Mouse (Mus musculus) lung, embryonic 14.5 days (tissue): ENCODE data around the gene Hddc3. TPM values are rescaled to one million over a fixed set of nuclear protein-coding genes. Genes with fewer than 3 reads are reported as not detected.

Experiments used
- ATAC-seq: fragments of 200-750 bp; cut with Nextera tagmentation; 2 replicates; pipeline ENCODE4 v1.8.0; 2017; ENCODE audit warnings: mild to moderate bottlenecking, moderate TSS enrichment, moderate library complexity; ENCODE audit not compliant: insufficient read depth
- DNase-seq: peaks from one replicate; pipeline ENCODE4 v3.0.0-alpha.2; 2015
- H3K27ac ChIP-seq: fragments of 300-500 bp; sonication (generic); 2 replicates; pipeline ENCODE4 v1.5.1; 2014; ENCODE audit warnings: low read depth, mild to moderate bottlenecking, moderate library complexity
- H3K27me3 ChIP-seq: fragments of 300-500 bp; sonication (generic); 2 replicates; pipeline ENCODE4 v1.6.1; 2014; ENCODE audit warnings: low read length, control low read depth; ENCODE audit not compliant: insufficient read depth
- H3K36me3 ChIP-seq: fragments of 300-500 bp; sonication (generic); 2 replicates; pipeline ENCODE4 v1.6.1; 2014; ENCODE audit warnings: control low read depth; ENCODE audit not compliant: insufficient read depth
- H3K4me1 ChIP-seq: fragments of 300-500 bp; sonication (generic); 2 replicates; pipeline ENCODE4 v1.6.1; 2014; ENCODE audit warnings: antibody characterized with exemption, control low read depth; ENCODE audit not compliant: insufficient read depth
- H3K4me2 ChIP-seq: fragments of 300-500 bp; sonication (generic); 2 replicates; pipeline ENCODE4 v1.6.1; 2014; ENCODE audit warnings: mild to moderate bottlenecking
- H3K4me3 ChIP-seq: fragments of 300-500 bp; sonication (generic); 2 replicates; pipeline ENCODE4 v1.5.1; 2014; ENCODE audit warnings: low read depth, low read length
- H3K9ac ChIP-seq: fragments of 300-500 bp; sonication (generic); 2 replicates; pipeline ENCODE4 v1.6.1; 2014
- H3K9me3 ChIP-seq: fragments of 300-500 bp; sonication (generic); 2 replicates; pipeline ENCODE4 v1.6.1; 2016; ENCODE audit warnings: low read depth, low read length, control low read depth
- CTCF ChIP-seq: IDR thresholded peaks from 2 replicates; pipeline ENCODE4 v1.5.1; 2016; ENCODE audit warnings: antibody characterized with exemption, low read depth
- WGBS: fragments of 180-500 bp; shearing (Covaris S2); extraction: QIAGEN DNeasy Blood & Tissue Kit; methylation state at CpG from one replicate; pipeline ENCODE4 v1.1.7; 2014; 5-methylcytosine and 5-hydroxymethylcytosine counted together
- polyA plus RNA-seq: library from polyadenylated mRNA; unstranded; fragments of >200 nt; fragmentation: Nextera tagmentation; extraction: Ambion mirVana; gene quantifications from 2 replicates; pipeline ENCODE4 v1.2.1, GENCODE M21; 2014

Hddc3 gene
- polyA plus RNA-seq, 1 experiment from 2014 or later = 17.9 TPM

- ATAC-seq = no peak
- Histone ChIP-seq H3K4me1 (no peaks in the 10 kb centered on the region), H3K27ac (no peak overlapping the region), H3K36me3 (peaks cover 85% of the 10 kb centered on the region), H3K4me2 (no peak overlapping the region), H3K4me3 (no peak overlapping the region), H3K9me3 (no peaks in the 10 kb centered on the region), H3K9ac (no peak overlapping the region), H3K27me3 (no peaks in the 10 kb centered on the region)
- DNase-seq = no peak
- WGBS = 75% methylated on average over 8 of the region's 8 CpGs
- TF ChIP-seq CTCF = no peak
These were observed 14.3 kb downstream of the Hddc3 start for GRCm38 (mm10) chr7:80357156-80357555.

DNA sequence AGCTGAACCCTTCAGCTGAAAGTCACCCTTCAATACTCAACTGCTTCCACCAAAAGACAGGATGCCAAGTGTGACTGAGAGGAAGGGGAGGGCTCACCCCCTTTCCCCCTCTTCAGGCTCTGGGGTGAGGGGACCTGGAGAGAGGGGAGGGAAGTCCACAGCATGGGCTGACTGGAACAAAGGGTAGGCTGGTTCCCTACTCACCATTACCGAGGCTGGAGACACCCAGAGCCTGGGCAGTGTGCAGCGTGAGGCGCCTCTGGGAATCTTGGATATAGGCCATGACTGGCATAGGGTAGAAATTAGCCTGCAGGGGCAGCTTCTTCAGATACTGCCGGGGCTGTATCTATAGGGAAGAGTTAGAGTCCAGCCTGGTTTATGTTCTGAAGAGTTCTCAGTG is 15.1 kb downstream of the Hddc3 start:
- H3K4me1 ChIP-seq = no peaks in the 10 kb centered on the region
- no peak for TF ChIP-seq CTCF
- H3K9me3 ChIP-seq = no peaks in the 10 kb centered on the region
- no peak overlapping the region for H3K27ac ChIP-seq
- H3K36me3 ChIP-seq = peaks cover 89% of the 10 kb centered on the region
- H3K4me2 ChIP-seq = no peak overlapping the region
- H3K27me3 ChIP-seq = no peaks in the 10 kb centered on the region
- DNase-seq = no peak
- no peak for ATAC-seq
- no peak overlapping the region for H3K4me3 ChIP-seq
- H3K9ac ChIP-seq = no peak overlapping the region
- WGBS = 80% methylated on average over 4 of the region's 4 CpGs

DNA sequence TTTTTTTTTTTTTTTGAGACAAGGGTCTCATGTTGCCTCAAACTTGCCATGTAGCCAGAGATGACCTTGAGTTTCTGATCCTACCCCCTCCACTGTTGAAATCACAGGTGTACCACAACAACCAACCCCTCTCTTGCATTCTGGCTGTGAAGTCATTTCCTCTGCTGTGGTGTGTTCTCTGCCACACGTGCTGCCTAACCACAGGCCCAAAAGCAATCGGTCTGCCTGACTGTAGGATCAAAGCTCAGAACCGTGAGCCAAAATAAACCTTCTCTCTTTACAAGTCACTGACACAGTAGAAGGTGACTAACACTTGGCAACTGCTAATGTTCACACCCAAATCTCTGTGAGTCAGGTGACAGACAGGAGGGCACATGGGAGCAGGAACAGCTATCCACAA is 17.5 kb downstream of the Hddc3 start:
- Histone ChIP-seq H3K27me3 (no peaks in the 10 kb centered on the region), H3K9me3 (no peaks in the 10 kb centered on the region), H3K27ac (no peak overlapping the region), H3K4me2 (no peak overlapping the region), H3K36me3 (peaks cover 90% of the 10 kb centered on the region), H3K4me1 (no peaks in the 10 kb centered on the region), H3K9ac (no peak overlapping the region), H3K4me3 (no peak overlapping the region)
- WGBS = 48% methylated on average over 3 of the region's 3 CpGs
- TF ChIP-seq CTCF = no peak
- no peak for DNase-seq
- ATAC-seq = no peak

- Histone ChIP-seq H3K27ac (no peak overlapping the region), H3K4me2 (no peak overlapping the region), H3K9ac (no peak overlapping the region), H3K9me3 (no peaks in the 10 kb centered on the region), H3K4me1 (peaks cover 5% of the 10 kb centered on the region; the same call in 1 of the 2 replicates), H3K4me3 (no peak overlapping the region), H3K27me3 (no peaks in the 10 kb centered on the region), H3K36me3 (peaks cover 72% of the 10 kb centered on the region)
- ATAC-seq = no peak
- DNase-seq = peak; percentile 55
- 69% methylated on average over 2 of the region's 2 CpGs for WGBS
- TF ChIP-seq CTCF = no peak
These were observed 22.9 kb downstream of the Hddc3 start for GRCm38 (mm10) chr7:80365759-80366158.

DNA sequence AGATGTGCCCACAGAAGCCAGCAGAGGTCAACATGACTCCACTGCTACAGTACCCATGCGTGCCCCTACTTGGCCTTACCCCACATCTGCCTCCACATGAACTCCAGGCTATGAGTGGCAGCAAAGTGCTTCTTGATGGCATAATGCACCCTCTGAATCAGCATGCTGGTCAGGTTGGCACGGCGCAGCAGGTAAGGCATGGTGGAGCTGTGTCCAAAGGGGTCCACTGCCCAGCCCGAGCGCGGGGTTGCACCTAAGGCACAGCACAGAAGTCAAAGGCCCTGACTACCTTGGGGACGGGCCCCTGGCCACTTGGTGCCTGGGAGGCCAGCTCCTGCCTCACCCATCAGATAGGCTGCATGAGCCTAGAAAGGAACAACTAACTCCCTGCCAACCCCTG is 24.3 kb downstream of the Hddc3 start:
- no peak overlapping the region for H3K4me3 ChIP-seq
- DNase-seq (no peak), ATAC-seq (no peak)
- 97% methylated on average over 7 of the region's 7 CpGs for WGBS
- H3K27me3 ChIP-seq = no peaks in the 10 kb centered on the region
- H3K4me1 ChIP-seq = peaks cover 5% of the 10 kb centered on the region; the same call in 1 of the 2 replicates
- no peak overlapping the region for H3K27ac ChIP-seq
- TF ChIP-seq CTCF = no peak
- H3K36me3 ChIP-seq = peaks cover 58% of the 10 kb centered on the region
- H3K9ac ChIP-seq = no peak overlapping the region
- H3K4me2 ChIP-seq = no peak overlapping the region
- H3K9me3 ChIP-seq = no peaks in the 10 kb centered on the region

DNA sequence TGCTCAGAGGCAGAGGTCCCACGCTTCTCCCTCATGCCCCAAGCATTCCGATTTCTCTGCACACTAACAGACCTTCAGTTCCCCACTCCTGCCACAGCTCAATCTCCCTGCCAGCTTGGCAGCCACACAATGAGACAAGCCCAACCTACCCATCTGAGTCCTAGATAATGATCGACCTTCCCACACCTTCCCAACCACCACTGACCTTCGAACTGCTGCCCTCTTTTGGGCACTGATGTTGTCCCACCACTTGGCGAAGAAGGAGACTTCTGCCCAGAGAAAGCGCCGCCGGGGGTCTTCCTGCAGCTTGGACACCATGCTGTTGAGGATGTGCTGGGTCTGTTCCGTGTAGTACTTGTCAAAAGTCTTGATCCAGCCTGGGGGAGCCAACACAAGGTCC is 25.1 kb downstream of the Hddc3 start:
- Histone ChIP-seq H3K9ac (no peak overlapping the region), H3K27me3 (no peaks in the 10 kb centered on the region), H3K9me3 (no peaks in the 10 kb centered on the region), H3K27ac (no peak overlapping the region), H3K4me3 (no peak overlapping the region), H3K36me3 (peaks cover 50% of the 10 kb centered on the region), H3K4me2 (no peak overlapping the region), H3K4me1 (peaks cover 5% of the 10 kb centered on the region; the same call in 1 of the 2 replicates)
- no peak for TF ChIP-seq CTCF
- DNase-seq = no peak
- ATAC-seq = no peak
- WGBS = 84% methylated on average over 9 of the region's 9 CpGs

DNA sequence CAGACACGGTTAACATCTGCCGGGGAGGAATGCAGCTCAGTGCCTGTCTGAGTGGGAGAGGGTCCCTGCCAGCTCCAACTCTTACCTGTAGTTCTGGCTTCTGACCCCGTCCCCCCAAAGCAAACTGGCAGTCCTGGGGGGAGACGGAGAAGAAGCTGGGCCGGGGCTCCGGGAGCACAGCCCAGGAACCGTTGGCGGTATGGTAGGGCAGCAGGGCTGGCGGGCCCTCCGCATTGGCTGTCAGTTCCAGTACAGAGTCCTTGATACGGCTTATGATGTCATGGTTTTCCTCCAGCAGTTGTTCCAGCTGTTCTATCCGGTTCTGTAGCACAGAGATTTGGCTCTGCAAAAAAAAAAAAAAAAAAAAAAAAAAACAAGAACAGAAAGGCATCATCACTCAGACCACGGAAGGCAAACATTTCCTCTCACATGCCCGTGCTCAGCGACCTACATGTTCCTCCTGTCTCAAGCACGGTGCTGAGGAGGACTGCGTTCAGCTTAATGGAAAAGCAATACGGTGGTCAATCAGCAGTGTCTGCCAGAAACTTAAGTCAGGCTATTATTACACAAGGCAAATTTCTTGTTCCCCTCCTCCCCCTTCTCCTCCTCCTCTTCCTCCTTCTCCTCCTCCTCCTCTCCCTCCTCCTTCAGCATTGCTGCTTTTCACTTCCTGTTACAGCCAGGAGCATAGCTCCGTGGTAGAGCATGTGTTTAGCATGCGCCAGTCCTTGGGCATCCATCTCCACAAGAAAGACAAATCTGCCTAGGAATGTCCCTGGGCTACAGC is 25.9 kb downstream of the Hddc3 start:
- ATAC-seq (no peak), DNase-seq (peak; percentile 40)
- H3K27me3 ChIP-seq = no peaks in the 10 kb centered on the region
- WGBS = 67% methylated on average over 20 of the region's 20 CpGs
- no peaks in the 10 kb centered on the region for H3K9me3 ChIP-seq
- peaks cover 42% of the 10 kb centered on the region for H3K36me3 ChIP-seq
- no peak overlapping the region for H3K9ac ChIP-seq
- H3K4me3 ChIP-seq = no peak overlapping the region
- no peak overlapping the region for H3K27ac ChIP-seq
- H3K4me1 ChIP-seq = peaks cover 5% of the 10 kb centered on the region; the same call in 1 of the 2 replicates
- TF ChIP-seq CTCF = no peak
- peak overlapping the region; percentile 75 for H3K4me2 ChIP-seq
